Mouse (Mus musculus): ENCODE results near the gene Cttn.
A peak's percentile ranks its signal among the peaks of the same experiment; 100 is the strongest.

Gene Cttn

GRCm38 (mm10) chr7:144448186-144448585, 22.6 kb downstream of the Cttn start:
- no peak for DNase-seq

DNA sequence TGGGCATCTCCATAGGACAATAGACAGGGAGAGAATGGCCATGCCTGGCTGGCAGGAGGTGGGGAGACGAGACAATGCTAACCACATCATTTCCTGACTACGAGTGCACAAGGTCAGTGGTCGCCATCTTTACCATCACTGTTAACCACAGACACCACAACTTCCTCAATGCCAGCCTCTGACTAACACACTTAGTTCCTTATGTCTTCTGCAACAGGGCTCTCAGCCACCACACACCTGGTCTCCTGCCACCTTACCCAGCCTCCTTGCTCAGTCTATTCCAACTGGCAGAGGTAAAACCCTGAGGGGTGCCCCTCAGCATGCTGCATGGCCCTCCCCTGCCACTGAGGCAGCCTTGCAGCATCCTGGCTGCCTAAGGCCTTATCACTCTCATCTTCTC, 23.7 kb downstream of the Cttn start:
- peak; percentile 48 to 55 for DNase-seq

- peak; percentile 58 to 63 for DNase-seq
Measured at GRCm38 (mm10) chr7:144444788-144445187, 26.0 kb downstream of the Cttn start.

DNA sequence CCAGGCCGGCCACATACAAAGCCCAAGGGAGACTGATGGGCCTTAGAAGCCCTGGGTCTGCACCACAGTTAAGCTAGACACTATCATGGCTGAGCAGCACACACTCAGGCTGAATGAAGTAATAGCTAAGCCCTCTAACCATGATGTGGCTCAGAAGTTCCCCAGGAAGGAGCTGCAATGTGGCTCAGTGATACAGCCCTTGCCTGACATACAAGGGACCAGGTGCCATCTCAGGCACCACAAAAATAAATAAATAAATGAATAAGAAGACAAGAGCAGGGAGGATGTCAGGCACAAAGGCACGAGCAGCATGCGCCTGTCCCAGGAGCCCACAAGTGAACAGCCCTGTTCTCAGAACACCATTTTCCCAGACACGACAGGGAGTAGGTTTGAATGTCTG, 28.8 kb downstream of the Cttn start:
- no peak for DNase-seq

- no peak for DNase-seq
Measured at GRCm38 (mm10) chr7:144441466-144441865, 29.3 kb downstream of the Cttn start.

DNA sequence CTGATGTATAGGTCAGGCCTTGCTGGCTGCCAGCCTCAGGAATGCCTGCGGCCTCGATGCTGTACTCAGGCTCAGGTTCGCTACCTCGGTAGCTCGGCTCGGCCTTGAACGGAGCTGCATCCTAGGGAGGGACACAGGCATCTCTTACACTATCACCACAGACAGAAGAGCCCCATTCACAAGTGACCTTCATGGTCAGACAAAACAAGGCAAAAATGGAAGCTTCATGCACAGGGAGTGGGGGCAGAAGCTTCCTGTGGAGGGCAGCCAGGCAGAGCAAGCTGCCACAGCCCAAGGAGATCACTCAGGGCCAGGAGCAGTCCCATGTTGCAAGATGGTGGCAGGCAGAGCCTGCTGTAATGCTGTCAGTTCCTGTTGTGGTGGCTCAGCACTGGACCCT, 32.0 kb downstream of the Cttn start:
- no peak for DNase-seq

- DNase-seq = no peak
Measured at GRCm38 (mm10) chr7:144432920-144433319, 37.9 kb downstream of the Cttn start.

DNA sequence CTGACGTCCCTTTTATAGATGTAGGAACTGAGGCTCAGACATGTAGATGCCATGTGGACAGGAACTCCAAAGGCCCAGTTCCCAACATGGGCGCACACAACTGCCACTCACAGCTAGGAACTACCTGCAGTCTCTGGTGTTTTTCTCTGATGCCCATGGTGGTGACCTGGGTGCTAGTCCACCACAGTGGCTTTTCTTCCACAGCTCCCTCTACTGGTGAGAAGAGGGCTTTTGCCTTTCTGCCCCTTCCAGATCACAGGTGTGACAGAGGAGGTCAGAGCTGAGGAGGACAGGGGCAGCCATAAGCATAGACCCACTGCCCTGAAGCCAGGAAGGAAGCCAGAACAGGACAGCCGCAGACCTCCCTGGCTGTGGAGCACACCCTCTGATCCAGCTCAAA, 43.3 kb downstream of the Cttn start:
- no peak for DNase-seq

GRCm38 (mm10) chr7:144426594-144426993, 44.2 kb downstream of the Cttn start:
- no peak for DNase-seq

GRCm38 (mm10) chr7:144425953-144426352, 44.9 kb downstream of the Cttn start:
- DNase-seq = peak; percentile 25 to 32

DNA sequence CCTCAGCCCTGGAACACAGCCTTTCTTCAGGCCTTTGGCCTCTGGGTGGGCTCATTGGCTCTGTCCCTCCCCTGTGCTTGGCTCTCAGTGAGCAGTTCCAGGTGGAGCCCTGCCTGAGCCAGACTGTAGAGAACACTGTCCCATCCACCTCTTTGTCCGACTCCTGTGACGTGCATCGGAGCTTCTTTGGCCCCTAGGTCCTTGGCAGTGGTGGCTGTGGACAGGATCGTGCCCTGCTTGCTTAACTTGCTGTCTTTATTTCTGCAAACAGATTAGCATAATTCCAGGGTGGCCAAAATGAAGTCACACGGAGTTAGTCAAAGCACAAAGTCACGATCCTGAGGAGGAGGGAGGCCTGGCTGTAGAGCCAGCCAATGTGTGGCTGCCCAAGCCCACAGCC, 49.3 kb downstream of the Cttn start:
- no peak for DNase-seq

GRCm38 (mm10) chr7:144420552-144420951, 50.3 kb downstream of the Cttn start:
- no peak for DNase-seq

GRCm38 (mm10) chr7:144417644-144418343, 53.0 kb downstream of the Cttn start:
- no peak for DNase-seq

GRCm38 (mm10) chr7:144417234-144417633, 53.6 kb downstream of the Cttn start:
- no peak for DNase-seq

DNA sequence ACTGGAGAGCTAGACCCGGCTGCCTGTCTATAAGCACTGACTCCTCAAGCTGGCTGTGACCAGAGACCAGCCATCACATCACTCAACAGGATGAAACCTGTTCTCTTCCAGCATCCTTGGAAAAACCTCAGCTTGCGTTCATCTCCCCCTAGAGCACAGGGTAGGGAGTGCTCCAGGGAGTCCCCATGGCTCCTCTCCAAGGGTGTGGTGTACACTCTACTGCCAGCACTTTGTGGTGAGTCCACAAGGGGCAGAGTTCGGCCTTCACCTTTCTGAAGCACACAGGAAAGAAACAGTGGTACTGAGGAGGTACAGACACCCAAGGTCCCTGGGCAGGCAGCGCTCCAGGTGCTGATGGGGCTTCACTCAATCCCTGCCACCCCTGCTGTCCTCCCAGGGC, 55.0 kb downstream of the Cttn start:
- DNase-seq = no peak

- DNase-seq = no peak
Measured at GRCm38 (mm10) chr7:144414632-144415031, 56.2 kb downstream of the Cttn start.

DNA sequence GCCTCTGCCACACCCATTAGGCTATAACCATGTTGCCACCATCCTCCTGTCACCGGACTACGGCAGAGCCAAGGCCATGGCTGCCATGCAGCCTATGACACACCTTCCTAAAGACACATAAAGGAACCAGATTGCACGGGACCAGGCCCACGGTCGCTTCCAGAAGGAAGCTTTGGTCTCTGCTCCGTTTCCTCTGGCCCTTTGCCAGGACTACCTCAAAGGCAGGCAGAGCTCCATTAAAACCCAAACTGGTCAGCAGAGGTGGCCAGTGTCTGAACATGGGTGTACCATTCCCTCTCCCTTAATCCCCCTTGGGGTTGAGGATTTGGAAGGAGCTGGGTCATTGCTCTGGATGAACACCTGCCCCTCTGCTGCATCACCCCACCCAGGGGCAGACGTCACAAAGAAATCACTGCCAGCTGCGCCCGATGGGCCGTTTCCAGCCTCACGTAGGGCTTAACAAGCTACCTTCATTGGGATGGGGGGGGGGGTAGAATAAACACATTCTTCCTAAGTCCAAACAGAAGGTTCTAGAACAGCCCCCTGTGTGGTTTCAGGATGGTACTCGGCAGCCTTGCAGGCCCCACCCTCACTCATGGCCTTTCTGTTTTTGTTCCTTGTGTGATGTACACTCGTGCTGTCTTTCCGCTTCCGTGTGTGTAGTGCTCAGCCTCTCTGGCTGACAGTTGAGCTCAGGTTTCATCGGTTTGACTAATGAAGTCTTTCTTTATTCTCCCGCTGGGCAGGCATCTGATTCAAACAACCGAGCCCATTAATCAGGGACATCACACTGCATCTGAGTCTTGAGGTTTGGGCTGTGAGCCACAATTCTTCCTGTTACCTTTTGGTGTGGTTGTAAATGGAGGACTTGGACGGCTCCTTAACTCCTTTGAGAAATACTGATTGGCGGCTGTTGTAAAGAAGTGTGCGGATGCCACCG, 58.6 kb downstream of the Cttn start:
- no peak for DNase-seq

DNA sequence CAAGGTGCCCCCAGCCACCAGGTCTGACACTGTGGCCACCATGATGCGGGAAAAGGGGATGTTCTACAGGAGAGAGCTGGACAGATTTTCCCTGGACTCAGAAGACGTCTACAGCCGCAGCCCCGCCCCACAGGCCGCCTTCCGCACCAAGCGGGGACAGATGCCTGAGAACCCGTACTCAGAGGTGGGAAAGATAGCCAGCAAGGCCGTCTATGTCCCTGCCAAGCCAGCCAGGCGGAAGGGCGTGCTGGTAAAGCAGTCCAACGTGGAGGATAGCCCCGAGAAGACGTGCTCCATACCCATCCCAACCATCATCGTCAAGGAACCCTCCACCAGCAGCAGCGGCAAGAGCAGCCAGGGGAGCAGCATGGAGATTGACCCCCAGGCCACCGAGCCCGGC, 61.1 kb downstream of the Cttn start:
- no peak for DNase-seq

DNA sequence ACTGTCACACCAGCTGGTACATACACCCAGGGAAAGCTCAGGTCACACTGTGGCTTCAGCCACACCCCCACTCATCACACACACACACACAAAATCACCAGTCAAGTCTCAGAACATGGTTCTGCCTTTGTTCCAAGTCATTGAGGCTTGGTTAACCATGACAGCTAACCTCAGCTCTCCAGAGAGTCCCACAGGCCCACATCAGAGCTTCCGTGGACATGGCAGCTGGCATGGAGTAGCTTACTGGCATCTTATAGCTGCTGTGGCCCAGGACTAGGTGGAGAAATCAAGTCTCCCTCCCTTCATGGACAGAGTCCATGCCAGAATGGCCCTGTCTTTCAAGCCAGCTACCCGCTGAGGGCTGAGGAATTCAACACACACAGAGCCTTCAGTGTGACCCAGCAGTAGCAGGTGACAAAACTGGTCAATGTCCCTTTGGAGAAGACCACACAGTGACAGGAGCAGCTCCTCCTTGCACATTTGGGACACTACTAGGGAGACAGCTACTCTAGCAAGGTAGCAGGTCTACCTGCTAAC, 62.3 kb downstream of the Cttn start:
- DNase-seq = no peak

DNA sequence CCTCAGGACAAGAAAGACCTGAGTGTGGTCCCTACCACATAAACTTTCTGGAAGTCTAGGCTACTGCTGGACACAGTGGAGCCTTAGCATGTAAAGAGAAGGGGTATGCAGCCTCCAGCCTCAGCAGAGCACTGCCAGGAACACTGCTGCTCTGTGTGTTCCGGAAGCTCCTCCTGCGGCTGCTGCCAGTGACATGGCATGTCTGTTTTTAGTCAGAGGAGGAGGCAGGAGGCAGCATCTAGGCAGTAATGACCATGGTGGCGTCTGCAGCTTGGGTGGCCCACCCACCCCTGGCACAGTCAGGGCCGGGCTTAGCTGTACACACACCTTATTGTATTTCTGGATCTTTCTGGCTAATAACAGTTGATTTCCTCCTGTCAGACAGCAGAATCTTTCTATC, 63.1 kb downstream of the Cttn start:
- DNase-seq = no peak

DNA sequence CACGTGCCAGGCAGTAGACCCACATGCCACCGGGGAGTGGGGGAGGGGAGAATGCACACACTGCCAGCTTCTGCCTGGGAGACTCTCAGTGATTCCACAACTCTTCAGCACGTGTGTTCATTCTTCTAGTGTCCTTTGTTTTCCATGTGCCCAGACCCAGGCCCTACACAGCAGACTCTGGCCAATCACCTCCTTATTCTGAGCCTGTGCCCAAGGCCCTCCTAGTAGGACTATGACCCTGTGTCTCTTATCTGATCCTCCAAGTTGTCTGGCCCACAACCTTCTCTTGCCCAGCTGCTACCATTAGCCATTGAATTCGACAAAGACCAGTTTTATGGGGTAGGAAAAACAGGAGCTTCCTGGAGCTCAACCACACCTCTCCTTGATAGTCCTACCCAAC, 68.3 kb downstream of the Cttn start:
- DNase-seq = no peak

- DNase-seq = no peak
Measured at GRCm38 (mm10) chr7:144391727-144392126, 79.1 kb downstream of the Cttn start.

GRCm38 (mm10) chr7:144390676-144391075, 80.1 kb downstream of the Cttn start:
- DNase-seq = no peak

GRCm38 (mm10) chr7:144389704-144390103, 81.1 kb downstream of the Cttn start:
- DNase-seq = no peak

All from thymus, postnatal 36 days (tissue).